Mouse (Mus musculus) liver, embryonic 12.5 days (tissue): ENCODE measurements around the gene Mblac1. TPM values are rescaled to one million over a fixed set of nuclear protein-coding genes. Genes with fewer than 3 reads are reported as not detected.
"Not testable (repeated sequence)": the region's sequence is repeated elsewhere in the genome, so short reads cannot be mapped to it uniquely, and the experiment has no call there.

Source experiments
- ATAC-seq: fragments of 200-750 bp; cut with Nextera tagmentation; 2 replicates; pipeline ENCODE4 v1.8.0; 2017; ENCODE audit warnings: moderate number of reproducible peaks, mild to moderate bottlenecking, moderate library complexity
- H3K27ac ChIP-seq: fragments of 300-500 bp; sonication (generic); 2 replicates; pipeline ENCODE4 v1.5.1; 2016; ENCODE audit warnings: mild to moderate bottlenecking
- H3K27me3 ChIP-seq: fragments of 300-500 bp; sonication (generic); replicated peaks from 2 replicates; pipeline ENCODE4 v1.6.1; 2016; ENCODE audit warnings: mild to moderate bottlenecking, moderate library complexity
- H3K36me3 ChIP-seq: fragments of 300-500 bp; sonication (generic); 2 replicates; pipeline ENCODE4 v1.6.1; 2016; ENCODE audit warnings: mild to moderate bottlenecking, moderate library complexity
- H3K4me1 ChIP-seq: fragments of 300-500 bp; sonication (generic); 2 replicates; pipeline ENCODE4 v1.6.1; 2016
- H3K4me2 ChIP-seq: fragments of 300-500 bp; sonication (generic); 2 replicates; pipeline ENCODE4 v1.6.1; 2016; ENCODE audit warnings: mild to moderate bottlenecking, moderate library complexity
- H3K4me3 ChIP-seq: fragments of 300-500 bp; sonication (generic); 2 replicates; pipeline ENCODE4 v1.5.1; 2016; ENCODE audit warnings: mild to moderate bottlenecking, moderate library complexity
- H3K9ac ChIP-seq: fragments of 300-500 bp; sonication (generic); 2 replicates; pipeline ENCODE4 v1.6.1; 2016; ENCODE audit warnings: mild to moderate bottlenecking, moderate library complexity
- H3K9me3 ChIP-seq: fragments of 300-500 bp; sonication (generic); replicated peaks from 2 replicates; pipeline ENCODE4 v1.6.1; 2016; ENCODE audit warnings: mild to moderate bottlenecking, moderate library complexity
- WGBS: fragments of 180-500 bp; shearing (Covaris S2); methylation state at CpG from one replicate; pipeline ENCODE4 v1.1.7; 2016; ENCODE audit not compliant: insufficient replicate concordance; 5-methylcytosine and 5-hydroxymethylcytosine counted together
- polyA plus RNA-seq: library from polyadenylated mRNA; unstranded; fragments of >200 nt; fragmentation: Nextera tagmentation; extraction: Ambion mirVana; gene quantifications from 2 replicates; pipeline ENCODE4 v1.2.1, GENCODE M21; 2016

Mblac1 gene
- polyA plus RNA-seq, 1 experiment from 2014 or later = 4.3 TPM

DNA sequence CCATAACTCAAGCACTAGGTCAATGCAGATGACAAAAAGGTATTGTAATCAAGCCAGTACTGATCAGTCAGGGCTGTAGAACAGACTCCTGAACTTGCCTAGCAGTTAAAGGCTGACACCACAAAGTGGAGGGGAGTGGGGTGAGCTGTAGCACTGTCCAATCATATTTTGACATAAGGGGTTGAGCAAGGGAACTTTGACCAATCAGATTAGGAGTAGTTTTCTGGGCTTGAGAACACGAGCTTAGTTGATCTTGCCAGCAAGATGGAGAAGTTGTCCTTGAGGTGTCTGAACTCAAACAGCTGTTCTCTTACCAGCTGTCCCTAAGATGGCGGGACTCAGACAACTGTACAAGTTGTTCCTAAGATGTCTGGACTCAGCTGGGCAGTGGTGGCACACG is 20.9 kb upstream of the Mblac1 start:
- Histone ChIP-seq H3K9ac (peak overlapping the region; percentile 81), H3K36me3 (peaks cover 68% of the 10 kb centered on the region), H3K27me3 (no peaks in the 10 kb centered on the region), H3K9me3 (no peaks in the 10 kb centered on the region), H3K4me1 (peaks cover 40% of the 10 kb centered on the region), H3K27ac (peak overlapping the region; percentile 99; the same call in 1 of the 2 replicates), H3K4me3 (peak overlapping the region; percentile 85; the same call in 1 of the 2 replicates), H3K4me2 (peak overlapping the region; percentile 92)
- 63% methylated on average over 3 of the region's 3 CpGs for WGBS
- no peak for ATAC-seq

DNA sequence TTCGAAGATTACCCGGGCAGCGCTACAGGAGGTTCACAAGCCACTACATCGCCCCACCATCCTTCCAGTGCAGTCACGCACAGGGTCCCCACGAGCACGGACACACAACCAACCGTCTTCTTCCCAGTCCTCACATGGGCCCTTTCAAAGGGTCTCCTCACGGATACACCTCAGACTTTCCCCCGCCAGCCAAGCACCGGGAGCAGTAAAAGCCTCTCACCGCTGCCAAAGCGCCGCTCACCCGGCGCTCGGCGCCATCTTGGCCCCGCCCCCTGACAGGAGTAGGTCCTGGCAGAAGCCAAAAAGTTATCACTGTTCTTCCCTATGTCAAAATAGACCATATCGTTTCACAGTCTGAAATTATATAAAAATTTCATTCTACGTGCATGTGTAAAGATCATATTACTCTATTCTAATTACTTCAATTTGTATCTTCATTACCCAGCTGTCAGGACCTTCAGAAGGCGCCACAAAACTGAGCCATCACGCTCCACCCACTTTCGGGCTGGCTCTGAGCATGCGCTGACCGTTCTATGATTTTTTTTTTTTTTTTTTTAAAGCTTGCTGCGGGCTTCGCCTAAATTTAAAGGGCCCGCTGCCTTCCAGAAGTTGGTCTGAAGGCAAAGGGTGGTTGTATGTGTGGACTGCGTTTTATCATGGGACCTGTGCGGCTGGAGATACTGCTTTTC is 7.0 kb upstream of the Mblac1 start, which contains the start of the genes Taf6 and Cnpy4:
Gene Taf6 (minus strand): TSS at position 502 of the 689 bp plus-strand sequence.
Gene Cnpy4 (plus strand): TSS at position 536 of the 689 bp plus-strand sequence.
- Histone ChIP-seq H3K4me3 (peak within 1 kb of the TSS; percentile 86), H3K36me3 (peaks cover 46% of the 10 kb centered on the region), H3K9me3 (no peaks in the 10 kb centered on the region), H3K27ac (peak within 1 kb of the TSS; percentile 85), H3K4me2 (peak within 1 kb of the TSS; percentile 80), H3K27me3 (no peaks in the 10 kb centered on the region), H3K9ac (peak within 1 kb of the TSS; percentile 85), H3K4me1 (peaks cover 34% of the 10 kb centered on the region)
- ATAC-seq = peak; percentile 83
- WGBS = under 1% methylated on average over 31 of the region's 31 CpGs

DNA sequence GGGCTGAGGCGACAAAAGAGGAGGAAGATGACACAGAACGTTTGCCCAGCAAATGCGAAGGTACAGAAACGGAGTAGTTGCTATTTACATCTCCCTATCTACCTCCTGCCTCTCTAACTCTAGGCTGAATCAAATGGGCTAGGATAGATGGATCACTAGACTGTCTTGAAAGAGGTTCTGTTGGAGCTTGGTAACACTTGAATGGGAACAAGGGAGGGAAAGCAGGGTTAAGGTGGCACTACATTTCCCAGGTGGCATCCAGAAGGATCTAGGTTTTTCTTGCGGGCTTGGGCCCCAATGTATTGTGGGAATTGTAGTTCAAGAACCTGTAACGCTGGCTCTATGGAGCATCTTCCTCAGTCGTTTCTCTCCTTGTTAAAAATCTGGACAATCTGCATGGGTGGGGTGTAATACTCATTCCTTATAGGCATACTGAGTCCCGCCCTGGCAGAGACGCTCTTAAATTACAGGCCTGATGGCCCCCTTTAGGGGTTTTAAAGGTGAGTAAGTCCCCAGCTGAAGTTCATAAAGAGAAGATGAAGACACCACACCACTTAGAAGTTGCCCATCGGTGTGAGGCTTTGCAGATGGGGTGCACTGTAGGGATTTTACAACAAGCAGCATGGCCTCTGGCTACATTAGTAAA is 6.3 kb upstream of the Mblac1 start:
- peaks cover 46% of the 10 kb centered on the region for H3K36me3 ChIP-seq
- peak overlapping the region; percentile 86 for H3K4me3 ChIP-seq
- no peaks in the 10 kb centered on the region for H3K27me3 ChIP-seq
- WGBS = under 1% methylated on average over 10 of the region's 10 CpGs
- peaks cover 34% of the 10 kb centered on the region for H3K4me1 ChIP-seq
- H3K4me2 ChIP-seq = peak overlapping the region; percentile 80
- H3K27ac ChIP-seq = peak overlapping the region; percentile 85
- H3K9me3 ChIP-seq = no peaks in the 10 kb centered on the region
- peak; percentile 81 for ATAC-seq
- peak overlapping the region; percentile 85 for H3K9ac ChIP-seq

DNA sequence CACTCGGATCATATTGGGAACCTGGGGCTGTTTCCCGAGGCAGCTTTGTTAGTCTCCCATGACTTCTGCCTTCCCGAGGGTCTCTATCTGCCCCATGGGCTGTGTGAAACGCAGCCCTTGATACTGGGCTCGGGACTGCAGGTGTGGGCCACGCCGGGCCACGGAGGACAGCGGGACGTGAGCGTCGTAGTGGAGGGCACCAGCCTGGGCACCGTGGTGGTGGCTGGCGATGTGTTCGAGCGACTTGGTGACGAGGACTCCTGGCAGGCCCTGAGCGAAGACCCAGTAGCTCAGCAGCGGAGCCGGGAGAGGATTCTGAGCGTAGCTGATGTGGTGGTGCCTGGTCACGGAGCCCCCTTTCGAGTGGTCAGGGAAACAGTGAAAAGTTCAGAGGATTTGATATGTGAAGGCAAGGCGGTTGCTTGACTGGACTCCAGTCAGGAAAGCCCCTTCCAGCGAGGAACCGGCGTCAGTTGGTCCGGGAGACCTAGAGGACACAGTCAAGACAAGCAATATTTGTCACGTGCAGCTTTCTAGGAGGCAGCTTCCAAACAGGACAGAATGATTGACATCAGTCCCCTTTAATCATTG is 736 bp downstream of the Mblac1 start:
- peak overlapping the region; percentile 80 for H3K27ac ChIP-seq
- H3K9me3 ChIP-seq = no peaks in the 10 kb centered on the region
- WGBS = 2% methylated on average over 29 of the region's 29 CpGs
- peak; percentile 58 for ATAC-seq
- H3K4me3 ChIP-seq = peak overlapping the region; percentile 78
- peaks cover 20% of the 10 kb centered on the region for H3K4me1 ChIP-seq
- H3K9ac ChIP-seq = peak overlapping the region; percentile 89
- peaks cover 35% of the 10 kb centered on the region for H3K36me3 ChIP-seq
- H3K27me3 ChIP-seq = no peaks in the 10 kb centered on the region
- H3K4me2 ChIP-seq = peak overlapping the region; percentile 99

DNA sequence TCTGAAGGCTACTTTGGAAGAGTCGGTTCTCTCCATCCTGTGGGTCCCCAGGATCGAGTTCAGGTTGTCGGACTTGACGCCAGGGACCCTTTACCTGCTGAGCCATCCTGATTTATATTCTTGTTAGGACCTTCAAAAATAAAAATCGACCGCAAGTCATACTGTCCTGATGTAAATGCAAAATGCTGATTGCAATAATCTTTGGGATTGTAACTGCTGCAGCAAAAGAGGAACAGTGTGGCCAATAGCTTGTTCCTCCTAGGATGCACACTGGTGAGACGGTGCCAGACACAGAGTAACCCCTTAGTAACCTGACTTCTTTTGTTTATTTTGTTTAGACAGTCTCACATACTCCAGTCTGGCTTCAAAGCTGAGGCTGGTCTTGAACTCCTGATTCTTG is 1.3 kb downstream of the Mblac1 start:
- peak overlapping the region; percentile 99 for H3K4me2 ChIP-seq
- no peak overlapping the region for H3K27ac ChIP-seq
- H3K4me3 ChIP-seq = peak overlapping the region; percentile 78
- ATAC-seq = no peak
- H3K9ac ChIP-seq = no peak overlapping the region
- no peaks in the 10 kb centered on the region for H3K27me3 ChIP-seq
- no peaks in the 10 kb centered on the region for H3K9me3 ChIP-seq
- 67% methylated on average over 7 of the region's 7 CpGs for WGBS
- H3K4me1 ChIP-seq = peaks cover 20% of the 10 kb centered on the region
- H3K36me3 ChIP-seq = peaks cover 29% of the 10 kb centered on the region

DNA sequence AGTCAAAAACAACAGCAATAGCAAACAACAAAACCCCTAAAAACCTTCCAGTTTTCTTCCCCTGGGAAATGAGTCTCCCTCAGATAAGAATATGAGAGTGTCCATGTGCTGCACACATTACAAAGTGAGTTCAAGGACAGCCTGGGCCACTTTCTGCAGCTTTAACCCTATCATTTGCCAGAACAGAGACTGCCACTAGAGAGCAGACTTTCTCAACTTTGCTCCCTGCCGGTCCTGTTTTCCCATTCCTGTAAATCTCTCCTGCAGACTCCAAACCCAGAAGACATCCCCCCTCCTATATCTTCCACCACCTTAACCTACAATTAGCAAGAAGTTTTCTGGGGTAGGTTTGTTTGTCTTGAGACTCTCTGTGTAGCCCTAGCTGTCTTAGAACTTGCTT is 5.5 kb downstream of the Mblac1 start:
- no peaks in the 10 kb centered on the region for H3K27me3 ChIP-seq
- no peak for ATAC-seq
- WGBS = 9% methylated on average over 1 of the region's 1 CpGs

DNA sequence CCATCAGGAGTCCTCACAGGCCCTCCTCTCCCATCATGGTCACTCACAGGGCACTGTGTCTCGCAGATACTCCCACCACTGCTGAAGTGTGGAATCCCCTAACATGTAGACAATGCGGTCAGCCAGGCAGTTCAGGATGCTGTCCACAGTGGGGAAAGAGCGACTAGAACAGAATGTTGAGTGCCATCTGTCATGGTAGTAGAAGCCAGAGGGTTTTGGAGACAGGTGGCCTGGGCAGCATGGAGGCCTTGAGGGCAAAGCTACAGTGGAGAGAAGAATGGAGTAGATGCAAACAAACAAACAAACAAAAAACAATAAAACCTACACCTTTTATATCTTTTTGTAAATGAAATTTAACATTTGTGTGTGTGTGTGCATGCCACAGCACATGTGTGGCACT is 8.0 kb downstream of the Mblac1 start:
- Histone ChIP-seq H3K9me3 (peaks cover 8% of the 10 kb centered on the region; the same call in 1 of the 2 replicates), H3K9ac (no peak overlapping the region), H3K4me3 (no peak overlapping the region), H3K4me1 (no peaks in the 10 kb centered on the region), H3K27ac (no peak overlapping the region), H3K36me3 (no peaks in the 10 kb centered on the region), H3K4me2 (no peak overlapping the region), H3K27me3 (no peaks in the 10 kb centered on the region)
- ATAC-seq = no peak
- 73% methylated on average over 3 of the region's 3 CpGs for WGBS

More for the DNA sequence above, 5.5 kb downstream of the Mblac1 start:
- H3K27ac ChIP-seq = no peak overlapping the region
- H3K4me3 ChIP-seq = no peak overlapping the region
- H3K36me3 ChIP-seq = no peaks in the 10 kb centered on the region
- no peak overlapping the region for H3K4me2 ChIP-seq
- H3K9ac ChIP-seq = no peak overlapping the region
- peaks cover 5% of the 10 kb centered on the region; the same call in 1 of the 2 replicates for H3K9me3 ChIP-seq
- H3K4me1 ChIP-seq = peaks cover 11% of the 10 kb centered on the region

DNA sequence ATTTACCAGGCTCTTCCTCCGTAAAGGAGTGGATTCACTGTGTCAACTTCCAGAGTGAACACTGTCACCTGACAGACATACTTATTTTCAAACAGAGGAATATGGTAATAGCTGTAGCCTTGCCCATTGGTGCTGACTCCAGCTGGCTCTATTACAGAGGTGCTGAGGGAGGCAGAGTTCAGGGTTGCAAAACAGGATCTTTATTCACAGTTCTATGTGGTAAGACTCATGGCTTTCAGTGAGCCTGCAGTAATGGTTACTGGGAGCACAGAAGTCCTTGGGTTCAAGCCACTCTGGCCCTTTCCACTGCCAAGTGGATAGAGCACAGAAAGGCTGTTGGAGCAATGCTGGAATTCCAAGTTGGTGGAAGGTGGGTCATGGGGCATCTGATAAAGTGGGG is 13.1 kb downstream of the Mblac1 start:
- Histone ChIP-seq H3K27me3 (no peaks in the 10 kb centered on the region), H3K4me2 (no peak overlapping the region), H3K36me3 (no peaks in the 10 kb centered on the region), H3K9ac (no peak overlapping the region), H3K27ac (no peak overlapping the region), H3K4me1 (no peaks in the 10 kb centered on the region), H3K4me3 (no peak overlapping the region), H3K9me3 (peaks cover 8% of the 10 kb centered on the region; the same call in 1 of the 2 replicates)
- ATAC-seq = no peak
- 65% methylated on average over 1 of the region's 1 CpGs for WGBS

DNA sequence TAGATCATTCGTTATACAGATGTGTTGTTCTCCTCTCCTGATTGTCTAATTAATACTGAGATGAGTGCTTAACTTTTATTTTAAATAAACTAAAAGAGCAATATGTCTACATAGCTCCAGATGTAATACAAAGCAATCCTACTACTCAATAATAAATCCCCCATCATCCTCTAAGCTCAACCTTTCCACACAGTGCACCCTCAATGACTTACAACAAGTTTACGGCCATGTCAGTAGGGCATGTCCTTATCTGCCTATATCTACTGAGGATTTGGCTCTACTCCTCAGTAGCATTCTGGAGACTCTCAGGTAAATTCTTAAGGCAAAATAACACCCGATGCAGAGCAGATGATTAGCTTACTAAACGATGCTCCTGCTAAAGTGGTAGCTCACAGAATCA is 13.8 kb downstream of the Mblac1 start:
- H3K9ac ChIP-seq = no peak overlapping the region
- no peaks in the 10 kb centered on the region for H3K4me1 ChIP-seq
- ATAC-seq = no peak
- WGBS = 66% methylated on average over 4 of the region's 4 CpGs
- H3K4me2 ChIP-seq = no peak overlapping the region
- H3K36me3 ChIP-seq = no peaks in the 10 kb centered on the region
- H3K27me3 ChIP-seq = no peaks in the 10 kb centered on the region
- H3K4me3 ChIP-seq = no peak overlapping the region
- peaks cover 8% of the 10 kb centered on the region; the same call in 1 of the 2 replicates for H3K9me3 ChIP-seq
- H3K27ac ChIP-seq = no peak overlapping the region

DNA sequence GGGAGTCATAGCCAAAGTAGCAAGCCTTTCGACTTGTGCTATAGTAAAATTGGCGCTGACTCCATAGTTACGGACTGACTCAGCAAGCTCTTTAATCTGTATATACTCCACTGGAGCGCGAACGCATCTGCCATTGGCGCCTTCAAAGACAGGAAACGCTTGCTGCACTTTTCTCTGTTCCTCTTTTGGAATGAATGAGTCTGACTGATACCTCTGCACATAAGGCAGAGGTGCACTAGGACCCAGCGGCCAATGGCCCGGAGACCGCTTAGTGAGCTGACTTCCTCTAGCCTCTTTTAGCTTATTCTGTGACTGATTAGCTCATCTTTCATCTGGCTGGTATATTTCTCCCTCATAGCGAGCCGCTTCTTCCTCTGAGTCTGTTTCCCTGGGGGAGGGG is 22.5 kb downstream of the Mblac1 start:
- not testable (repeated sequence) for H3K36me3 ChIP-seq, H3K9ac ChIP-seq, H3K4me3 ChIP-seq, H3K27me3 ChIP-seq, H3K4me1 ChIP-seq, H3K4me2 ChIP-seq, ATAC-seq, H3K27ac ChIP-seq
- peaks cover 28% of the 10 kb centered on the region for H3K9me3 ChIP-seq
- 84% methylated on average over 13 of the region's 13 CpGs for WGBS

DNA sequence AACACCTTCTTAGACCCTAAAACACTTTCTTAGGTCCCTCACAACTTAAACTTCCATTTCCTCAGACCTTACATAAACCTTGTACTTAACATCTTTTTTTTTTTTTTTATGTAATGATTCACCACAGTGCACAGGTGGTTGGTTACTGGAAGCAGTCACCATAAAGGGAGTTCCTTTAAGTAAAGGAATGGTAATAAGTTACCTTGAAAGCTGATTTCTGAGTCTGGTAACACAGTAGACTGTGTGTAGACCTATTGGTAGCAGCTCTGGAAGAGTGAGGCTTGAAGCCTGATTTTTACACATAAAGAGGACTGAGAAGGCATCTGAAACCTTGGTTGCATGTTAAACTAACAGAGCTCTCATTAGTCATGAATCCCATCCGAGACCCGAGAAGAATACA is 25.8 kb downstream of the Mblac1 start:
- no peaks in the 10 kb centered on the region for H3K4me1 ChIP-seq
- WGBS = 51% methylated on average over 2 of the region's 2 CpGs
- no peak for ATAC-seq

DNA sequence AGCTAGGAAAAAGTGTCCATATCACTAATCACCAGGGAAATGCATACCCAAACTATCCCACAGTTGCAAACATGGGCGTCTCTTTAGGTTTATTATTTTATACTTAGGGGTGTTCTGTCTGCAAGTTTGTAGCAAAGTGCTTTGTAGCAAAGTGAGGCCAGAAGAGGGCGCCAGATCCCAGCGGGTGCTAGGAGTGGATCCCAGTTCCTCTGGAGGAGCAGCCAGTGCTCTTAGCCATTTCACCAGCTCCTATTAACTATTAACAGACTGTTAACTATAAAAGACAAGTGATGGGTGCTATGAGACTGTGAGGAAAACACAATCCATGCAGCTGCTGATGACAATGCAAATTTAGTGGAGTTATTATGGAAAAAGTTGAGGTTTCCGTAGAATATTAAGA is 28.0 kb downstream of the Mblac1 start:
- Histone ChIP-seq H3K4me2 (no peak overlapping the region), H3K9me3 (peaks cover 6% of the 10 kb centered on the region; the same call in 1 of the 2 replicates), H3K4me1 (no peaks in the 10 kb centered on the region), H3K9ac (no peak overlapping the region), H3K36me3 (no peaks in the 10 kb centered on the region), H3K27me3 (no peaks in the 10 kb centered on the region), H3K27ac (no peak overlapping the region), H3K4me3 (no peak overlapping the region)
- ATAC-seq = no peak
- WGBS = 22% methylated on average over 4 of the region's 4 CpGs

More for the DNA sequence above, 25.8 kb downstream of the Mblac1 start:
- Histone ChIP-seq H3K27ac (no peak overlapping the region), H3K9ac (no peak overlapping the region), H3K4me2 (no peak overlapping the region), H3K4me3 (no peak overlapping the region), H3K36me3 (no peaks in the 10 kb centered on the region), H3K9me3 (peaks cover 27% of the 10 kb centered on the region), H3K27me3 (no peaks in the 10 kb centered on the region)
